Comparison of ENCODE assay signal across 19 mouse cellular contexts in the genomic region with DNA sequence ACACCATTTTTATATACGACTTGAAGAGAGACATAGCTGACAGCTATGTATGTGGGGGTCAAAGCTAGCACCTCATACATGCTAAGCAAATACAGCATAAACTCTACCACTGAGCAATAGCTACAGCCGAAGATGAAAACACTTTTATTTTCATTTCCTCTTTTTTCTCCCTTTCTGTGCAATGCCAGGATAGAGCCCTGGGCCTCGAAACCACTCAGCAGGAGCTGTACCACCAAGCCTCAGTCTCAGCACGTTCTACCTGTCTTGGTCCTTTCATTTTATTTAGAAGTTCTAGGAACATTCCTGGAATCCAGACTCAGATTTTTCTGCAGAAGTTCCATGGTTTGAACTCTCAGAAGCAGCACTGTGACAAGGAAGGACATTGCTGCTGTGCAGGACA. TPM values are rescaled to one million over a fixed set of nuclear protein-coding genes. Genes with fewer than 3 reads are reported as not detected.
DNase-seq lines count a peak whose midpoint lies in the region; ATAC-seq lines count a peak whose summit lies in the region.
"Had no signal": no experiment of that assay in that cellular context is flagged by ENCODE, and none has a peak within 500 bp of the region (broad histone marks: within the 10 kb centered on the region; RNA-seq: fewer than 3 reads in every experiment).

No protein-coding gene starts in this region.

- peak; percentile 28 to 31 for DNase-seq in spleen, adult 18-20 months
- DNase-seq in spleen, adult 12 weeks (ENCODE audit: low spot score): no peak
- no peak for DNase-seq in kidney, postnatal 10 days
- DNase-seq in left cerebral cortex, postnatal 10 days (ENCODE audit: extremely low spot score in 1 of 2, low spot score in 2 of 2): no peak
- DNase-seq: adrenal gland, postnatal 10 days; cerebellum, adult 8-10 months; gastrocnemius, postnatal 25 days; heart, postnatal 4 days; kidney, adult 9 months; kidney, postnatal 36 days; liver; midbrain, embryonic 14.5 days; retina, postnatal 1 day; right cerebral cortex, postnatal 25 days had no signal

- peak; percentile 78 for ATAC-seq in common myeloid progenitor, adult 5-6 weeks (replicated peaks; ENCODE audit: low read depth, poor library complexity, severe bottlenecking)
- ATAC-seq in megakaryocyte progenitor cell, adult 5-6 weeks (replicated peaks; ENCODE audit: poor library complexity): peak; percentile 74
- ATAC-seq in erythroblast, adult 5-6 weeks (replicated peaks; ENCODE audit: low FRiP score, poor library complexity, severe bottlenecking): no peak
- ATAC-seq: activated CD4-positive, CD25-positive, alpha-beta regulatory T cell, adult 4 months; forebrain, embryonic 16.5 days had no signal

- intact Hi-C loops in left cerebral cortex, postnatal 10 days (cut with DNase I): no loop called here

RNA-seq across cellular contexts. Expression of gene Slc4a7, which starts 17.3 kb away (rescaled TPM):
- total RNA-seq in common myeloid progenitor, adult 5-6 weeks (2017): 37.7 and 51.4 TPM in 2 replicates
- total RNA-seq in megakaryocyte progenitor cell, adult 5-6 weeks (2015): 26.3 and 32.9 TPM in 2 replicates
- total RNA-seq in megakaryocyte progenitor cell, adult 5-6 weeks (2017): 24.9 and 31.9 TPM in 2 replicates
- 6.1 and 6.7 TPM in 2 replicates for total RNA-seq in erythroblast, adult 5-6 weeks (2015; ENCODE audit: low replicate concordance)
- 6.8 and 7.7 TPM in 2 replicates for total RNA-seq in erythroblast, adult 5-6 weeks (2017; ENCODE audit: low replicate concordance)
- 10 to 100 TPM; 33.7 to 34.6 TPM for total RNA-seq in left cerebral cortex, postnatal 10 days (2021)

Comparison
In these comparisons a context has a peak if more than half of its experiments do, and no peak if none do; other contexts are left out.
1. DNase-seq: peak in spleen, adult 18-20 months (2 of 2); none in spleen, adult 12 weeks (single experiment), kidney, postnatal 10 days (single experiment) and left cerebral cortex, postnatal 10 days (0 of 2).